Mouse (Mus musculus): Measurements from ENCODE around the gene Sh2b3.

DNA sequence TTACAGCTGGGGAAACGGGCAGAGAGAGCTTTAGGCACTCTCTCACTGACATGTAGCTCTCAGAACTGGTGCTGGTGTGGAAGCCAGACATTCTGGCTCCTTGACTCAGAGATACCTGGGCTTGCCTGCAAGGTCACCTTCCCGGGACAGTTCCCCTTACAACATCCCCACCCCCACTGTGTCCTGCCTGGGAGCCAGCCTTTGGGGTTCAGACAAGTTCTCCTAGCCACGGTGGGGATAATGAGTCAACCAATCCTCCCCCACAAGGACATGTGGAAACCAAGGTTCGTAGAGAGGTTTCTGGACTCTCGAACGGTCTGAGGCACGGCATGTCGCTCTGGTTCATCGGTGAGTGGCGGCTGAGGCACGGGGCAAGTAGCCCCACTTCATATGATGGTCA lies 19.3 kb upstream of the Sh2b3 start:
- no peak for TF ChIP-seq EP300 (IDR thresholded peaks at IDR 0.05; ENCODE audit: low read length)
- no peak for TF ChIP-seq GABPA (IDR thresholded peaks at IDR 0.05; ENCODE audit: insufficient replicate concordance, low read depth, low read length)
- TF ChIP-seq KAT2A (IDR thresholded peaks at IDR 0.05; ENCODE audit: insufficient replicate concordance, low read length): no peak
- no peak for TF ChIP-seq USF1 (IDR thresholded peaks at IDR 0.05; ENCODE audit: low read depth, low read length)
- TF ChIP-seq CTCF (conservative IDR thresholded peaks at IDR 0.05 in 1 of 2, IDR thresholded peaks at IDR 0.05 in 1 of 2; ENCODE audit: low read depth in 2 of 2, low read length in 2 of 2): no peak
- no peak for TF ChIP-seq MAX (IDR thresholded peaks at IDR 0.05; ENCODE audit: low read length)
- TF ChIP-seq RAD21 (IDR thresholded peaks at IDR 0.05; ENCODE audit: low read depth, low read length): no peak
- no peak for TF ChIP-seq ELF1 (IDR thresholded peaks at IDR 0.05; ENCODE audit: low read depth, low read length)
- no peak for TF ChIP-seq BHLHE40 (IDR thresholded peaks at IDR 0.05; ENCODE audit: low read depth, low read length)
- TF ChIP-seq ZC3H11A (IDR thresholded peaks at IDR 0.05; ENCODE audit: low read depth, low read length): no peak
- no peak for TF ChIP-seq USF2 (conservative IDR thresholded peaks at IDR 0.05; ENCODE audit: low read depth, low read length)
